Mouse (Mus musculus): ENCODE data around the gene Ntrk3.

The Ntrk3 gene

GRCm38 (mm10) chr7:78579461-78580234 lies 158.2 kb downstream of the Ntrk3 start:
- peak; percentile 17 for DNase-seq (ENCODE audit: low read depth, low spot score)

GRCm38 (mm10) chr7:78578461-78579359 lies 159.1 kb downstream of the Ntrk3 start:
- no peak for DNase-seq (ENCODE audit: low read depth, low spot score)

- DNase-seq (ENCODE audit: low read depth, low spot score): no peak
These were observed 159.7 kb downstream of the Ntrk3 start for GRCm38 (mm10) chr7:78578111-78578460.

- no peak for DNase-seq (ENCODE audit: low read depth, low spot score)
These were observed 160.2 kb downstream of the Ntrk3 start for GRCm38 (mm10) chr7:78577462-78578110.

- no peak for DNase-seq (ENCODE audit: low read depth, low spot score)
These were observed 160.9 kb downstream of the Ntrk3 start for GRCm38 (mm10) chr7:78576706-78577461.

GRCm38 (mm10) chr7:78576169-78576568 lies 161.6 kb downstream of the Ntrk3 start:
- no peak for DNase-seq (ENCODE audit: low read depth, low spot score)

- no peak for DNase-seq (ENCODE audit: low read depth, low spot score)
These were observed 162.3 kb downstream of the Ntrk3 start for GRCm38 (mm10) chr7:78575556-78575955.

- DNase-seq (ENCODE audit: low read depth, low spot score): no peak
These were observed 166.6 kb downstream of the Ntrk3 start for GRCm38 (mm10) chr7:78571196-78571595.

GRCm38 (mm10) chr7:78569255-78569618 lies 168.6 kb downstream of the Ntrk3 start:
- no peak for DNase-seq (ENCODE audit: low read depth, low spot score)

GRCm38 (mm10) chr7:78568411-78569254 lies 169.2 kb downstream of the Ntrk3 start:
- peak; percentile 80 for DNase-seq (ENCODE audit: low read depth, low spot score)

- DNase-seq (ENCODE audit: low read depth, low spot score): peak; percentile 68
These were observed 171.2 kb downstream of the Ntrk3 start for GRCm38 (mm10) chr7:78566617-78567016.

GRCm38 (mm10) chr7:78565386-78565785 lies 172.4 kb downstream of the Ntrk3 start:
- no peak for DNase-seq (ENCODE audit: low read depth, low spot score)

- DNase-seq (ENCODE audit: low read depth, low spot score): no peak
These were observed 179.3 kb downstream of the Ntrk3 start for GRCm38 (mm10) chr7:78558503-78558902.

- DNase-seq (ENCODE audit: low read depth, low spot score): no peak
These were observed 182.3 kb downstream of the Ntrk3 start for GRCm38 (mm10) chr7:78555532-78555931.

- DNase-seq (ENCODE audit: low read depth, low spot score): no peak
These were observed 188.4 kb downstream of the Ntrk3 start for GRCm38 (mm10) chr7:78549461-78549860.

GRCm38 (mm10) chr7:78548721-78549120 lies 189.1 kb downstream of the Ntrk3 start:
- no peak for DNase-seq (ENCODE audit: low read depth, low spot score)

- DNase-seq (ENCODE audit: low read depth, low spot score): no peak
These were observed 191.3 kb downstream of the Ntrk3 start for GRCm38 (mm10) chr7:78546551-78546950.

- DNase-seq (ENCODE audit: low read depth, low spot score): no peak
These were observed 195.3 kb downstream of the Ntrk3 start for GRCm38 (mm10) chr7:78542468-78542867.

GRCm38 (mm10) chr7:78530286-78530685 lies 207.5 kb downstream of the Ntrk3 start:
- DNase-seq (ENCODE audit: low read depth, low spot score): no peak

GRCm38 (mm10) chr7:78528008-78528407 lies 209.8 kb downstream of the Ntrk3 start:
- no peak for DNase-seq (ENCODE audit: low read depth, low spot score)

- DNase-seq (ENCODE audit: low read depth, low spot score): no peak
These were observed 210.2 kb downstream of the Ntrk3 start for GRCm38 (mm10) chr7:78527564-78527963.
